Mouse (Mus musculus) testis, postnatal 14 days (tissue): ENCODE data around the gene Mical2.

Experiments
- DNase-seq: peaks from one replicate; pipeline ENCODE4 v3.0.0; 2021; ENCODE audit warnings: low spot score

Mical2 gene

DNA sequence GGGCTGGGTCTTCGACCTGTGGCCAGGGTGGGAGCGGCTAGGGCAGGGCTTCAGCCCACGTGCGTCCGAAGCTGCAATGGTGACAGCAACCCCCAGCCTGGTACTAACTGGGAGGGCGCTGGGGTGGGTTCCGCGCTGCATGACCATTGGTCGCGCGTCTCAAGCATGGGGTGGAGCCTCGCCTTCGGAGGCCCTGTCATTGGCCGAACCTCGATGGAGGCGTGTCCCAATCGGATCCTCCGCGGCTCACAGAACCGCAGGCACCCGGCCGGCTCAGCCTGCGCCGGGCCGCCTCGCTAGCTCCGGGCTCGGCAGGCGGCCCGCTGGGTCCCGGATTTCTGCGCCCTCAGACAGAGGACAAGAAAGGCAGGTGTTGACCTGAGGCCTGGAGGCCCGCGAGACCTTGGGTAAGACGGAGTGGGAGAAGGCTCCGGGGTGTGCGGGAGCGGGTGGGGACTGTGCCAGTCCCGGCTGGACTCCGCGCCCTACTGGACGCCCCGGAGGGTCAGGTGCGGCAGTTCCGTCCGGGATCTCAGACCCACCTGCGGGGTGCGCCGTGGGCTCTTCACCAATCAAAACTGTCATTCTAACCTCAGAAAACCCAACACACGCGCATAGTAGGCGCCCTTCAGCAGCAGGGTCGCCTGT lies at the start of gene Mical2:
TSS of gene Mical2 (plus strand) at position 242 of the 648 bp plus-strand sequence.
- peak; percentile 87 for DNase-seq

DNA sequence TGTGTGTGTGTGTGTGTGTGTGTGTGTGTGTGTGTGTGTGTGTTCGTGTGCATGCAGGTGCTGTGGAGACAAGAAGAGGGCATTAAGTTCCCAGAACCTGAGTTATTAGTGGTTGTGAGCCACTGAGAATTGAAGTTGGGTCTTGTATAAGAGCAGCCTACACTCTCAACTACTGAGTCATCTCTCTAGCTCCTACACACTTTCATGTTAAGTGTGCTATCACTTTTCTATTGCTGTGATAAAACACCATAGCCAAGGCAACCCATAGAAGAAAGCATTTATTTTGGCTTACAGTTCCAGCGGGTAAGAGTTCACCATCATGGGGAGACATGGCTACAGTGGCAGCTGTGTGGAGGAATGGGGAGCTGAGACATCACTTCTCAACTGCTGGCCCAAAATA lies 49.0 kb upstream of the Mical2 start:
- no peak for DNase-seq

DNA sequence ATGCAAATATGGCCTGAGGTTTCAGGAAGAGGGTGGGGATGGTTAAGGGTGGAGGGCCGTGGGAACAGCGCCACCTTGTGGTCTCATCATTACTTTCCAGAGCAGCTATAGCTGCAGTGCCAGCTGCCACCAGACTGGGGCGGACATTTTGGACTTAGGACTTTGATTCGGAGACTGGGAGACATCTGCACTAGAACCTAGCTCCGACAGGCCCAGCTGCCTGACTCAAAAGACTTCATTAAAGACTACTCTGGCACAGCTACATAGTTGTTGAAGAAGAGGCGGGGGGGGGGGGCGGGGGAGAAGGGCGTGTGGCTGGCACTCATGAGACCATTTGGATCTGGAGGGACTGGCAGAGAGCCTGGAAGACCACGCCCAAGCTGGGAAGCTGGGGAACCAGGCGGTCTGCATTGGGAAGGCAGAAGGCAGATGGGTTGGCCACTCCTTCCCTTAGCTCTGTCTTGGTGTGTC lies 45.4 kb upstream of the Mical2 start:
- peak; percentile 78 for DNase-seq

DNA sequence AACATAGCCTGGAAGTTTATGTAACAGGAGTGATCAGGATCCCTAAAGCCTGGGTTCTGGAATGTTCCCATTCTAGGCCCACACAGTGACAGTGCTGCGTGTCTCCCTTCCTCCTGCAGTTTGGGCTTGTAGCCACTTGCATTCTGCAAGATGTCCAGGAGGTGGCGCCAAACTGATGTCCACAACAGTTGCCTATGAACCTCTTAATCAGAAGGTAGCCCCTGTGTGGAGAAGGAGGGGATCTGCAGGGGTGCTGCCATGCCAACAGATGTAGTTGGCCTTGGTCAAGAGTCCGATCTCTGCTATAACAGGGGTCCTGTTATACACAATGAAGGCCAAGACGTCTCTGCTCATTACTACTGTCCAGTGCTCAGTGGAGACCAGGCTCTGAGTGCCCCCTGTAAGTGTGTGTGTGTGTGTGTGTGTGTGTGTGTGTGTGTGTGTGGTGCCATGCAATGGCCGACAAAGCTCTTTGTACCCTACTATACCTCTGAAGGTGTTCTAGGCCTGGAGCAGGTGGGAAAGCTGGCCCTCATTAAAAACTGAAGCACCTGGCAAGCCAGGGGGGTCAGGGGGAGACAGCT lies 42.3 kb upstream of the Mical2 start:
- DNase-seq, result peak; percentile 78

DNA sequence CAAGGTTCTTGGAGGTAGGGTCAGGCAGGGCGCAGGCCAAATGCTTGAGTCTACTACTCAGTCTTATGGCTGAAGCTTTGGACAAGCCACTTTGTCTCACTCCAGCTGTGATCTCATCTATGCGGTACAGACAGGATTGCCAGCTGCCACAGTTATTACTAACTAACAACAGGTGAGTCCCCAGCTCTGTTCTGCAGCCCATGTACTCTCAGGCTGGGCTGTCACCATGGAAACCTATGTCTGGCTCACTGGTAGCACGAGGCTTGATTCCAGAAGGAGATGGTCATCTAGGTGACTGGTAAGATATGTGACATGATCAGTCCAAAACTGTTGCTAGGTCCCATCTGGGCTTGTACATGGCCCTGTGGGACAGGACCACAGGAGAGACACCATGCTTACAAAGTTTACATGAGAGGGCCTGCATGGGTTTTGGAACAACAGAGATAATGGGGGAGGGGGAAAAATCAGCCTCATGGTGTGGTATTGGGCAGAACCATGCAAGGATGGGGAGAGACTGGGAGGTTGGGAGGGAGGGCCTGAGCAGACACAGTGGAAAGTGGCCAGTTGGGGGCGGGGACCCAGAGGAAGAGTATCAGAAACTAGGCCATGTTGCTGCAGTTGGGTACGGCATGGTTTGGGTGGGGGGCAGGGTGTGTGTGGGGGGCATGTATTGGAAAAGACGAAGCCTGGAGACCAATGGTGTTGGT lies 41.0 kb upstream of the Mical2 start:
- DNase-seq, result no peak

DNA sequence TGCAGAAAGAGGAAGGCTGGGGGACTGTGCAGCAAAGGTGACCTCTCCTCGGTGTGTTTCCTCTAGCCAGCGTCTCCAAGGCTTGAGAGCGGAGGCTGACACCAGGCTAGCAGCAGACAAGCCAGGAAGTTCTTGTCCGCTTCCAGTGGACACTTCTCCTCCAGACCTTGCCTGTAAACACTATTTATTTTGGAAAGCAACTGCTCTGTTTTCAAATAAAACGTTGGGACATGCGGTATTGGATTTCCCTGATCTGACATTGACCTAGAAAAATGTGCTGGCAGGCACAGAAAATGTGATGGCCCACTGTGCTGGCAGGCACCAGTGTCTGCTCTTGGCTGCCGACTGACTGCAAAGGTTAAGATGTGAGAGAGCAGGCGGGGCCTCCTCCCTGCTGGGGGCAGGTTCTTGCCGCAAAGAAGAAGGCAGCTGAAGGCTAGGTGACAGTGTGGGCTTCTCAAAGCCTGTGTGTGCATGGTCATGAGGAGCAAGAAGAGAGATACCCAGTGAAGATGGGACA lies 40.4 kb upstream of the Mical2 start:
- no peak for DNase-seq

DNA sequence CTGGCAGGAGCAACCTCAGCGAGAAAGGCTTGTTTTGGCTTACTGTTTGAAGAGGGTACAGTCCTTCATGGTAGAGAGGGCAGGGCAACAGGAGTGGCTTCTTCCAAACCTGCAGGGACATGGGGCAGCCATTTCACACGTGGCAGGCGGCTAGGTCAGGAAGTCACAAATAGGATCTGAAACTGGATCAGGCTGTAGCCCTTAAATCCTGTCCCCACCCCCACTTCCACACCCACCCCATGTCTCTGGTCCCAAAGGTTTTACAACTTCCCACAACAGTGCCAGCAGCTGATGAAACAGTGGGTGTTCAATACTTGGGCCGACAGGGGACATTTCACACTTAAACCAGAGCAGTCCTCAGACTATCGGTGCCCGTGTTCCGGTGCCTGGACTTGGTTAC lies 38.8 kb upstream of the Mical2 start:
- DNase-seq, result no peak

DNA sequence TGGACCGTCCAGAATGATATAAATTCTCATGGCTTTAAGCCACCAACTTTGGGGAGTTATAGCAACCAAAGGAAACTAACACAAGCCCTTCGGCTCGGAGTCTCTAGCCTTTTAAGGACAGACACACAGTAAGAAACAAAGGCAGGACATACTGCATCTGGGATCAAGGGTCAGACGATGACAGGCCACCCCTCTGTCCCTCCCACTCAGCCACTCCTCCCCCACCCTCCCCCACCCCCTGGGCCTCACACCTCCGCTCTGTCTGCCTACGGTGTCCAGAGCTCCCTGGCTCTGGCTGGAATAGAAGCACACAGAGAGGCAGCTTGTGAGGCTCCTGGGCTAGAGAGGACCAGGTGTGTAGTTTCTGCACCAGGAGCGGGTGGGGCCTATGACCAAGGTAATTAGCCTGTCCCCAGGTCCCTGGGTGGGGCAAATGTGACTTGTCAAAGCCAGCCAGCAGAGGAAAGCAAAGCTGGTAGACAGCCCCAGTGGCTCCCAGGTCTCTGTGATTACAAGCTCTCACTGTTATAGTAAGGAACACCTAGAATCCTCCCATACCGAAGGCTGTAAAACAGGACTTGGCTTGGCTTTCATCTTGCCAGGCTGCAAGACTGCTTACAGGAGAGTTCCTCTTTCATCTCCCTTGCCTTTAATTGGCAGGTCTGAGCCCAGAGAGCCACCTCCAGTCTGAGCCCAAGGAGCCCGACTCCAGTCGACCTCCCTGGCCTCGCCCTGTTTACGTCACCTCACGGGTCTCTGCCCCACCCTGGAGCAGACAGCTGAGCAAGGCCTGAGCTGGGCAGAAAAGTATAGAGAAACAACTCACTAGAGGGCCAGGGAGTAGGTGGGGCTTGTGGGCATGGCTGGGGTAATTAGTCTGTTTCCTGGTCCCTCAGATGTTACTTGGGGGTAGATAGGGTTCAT lies 37.9 kb upstream of the Mical2 start:
- no peak for DNase-seq

DNA sequence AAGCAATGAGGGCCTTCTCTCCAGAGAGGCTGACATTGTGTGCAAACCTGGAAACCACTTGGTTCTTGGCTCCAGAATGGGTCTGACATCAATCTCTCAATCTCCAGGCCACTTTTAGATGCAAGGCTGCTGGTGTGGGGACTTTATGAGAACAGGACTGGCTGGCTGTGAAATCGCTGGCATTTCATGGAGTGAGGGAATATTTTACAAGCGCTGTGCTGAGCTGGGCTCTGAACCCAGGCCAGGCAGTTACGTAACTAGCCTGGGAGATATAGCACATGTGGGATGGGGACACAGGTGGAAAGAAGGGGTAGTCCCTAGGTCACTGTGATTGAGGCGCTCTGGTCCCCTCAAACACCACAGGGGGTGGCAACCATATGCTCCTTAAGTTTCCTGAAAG lies 33.4 kb upstream of the Mical2 start:
- DNase-seq, result no peak

DNA sequence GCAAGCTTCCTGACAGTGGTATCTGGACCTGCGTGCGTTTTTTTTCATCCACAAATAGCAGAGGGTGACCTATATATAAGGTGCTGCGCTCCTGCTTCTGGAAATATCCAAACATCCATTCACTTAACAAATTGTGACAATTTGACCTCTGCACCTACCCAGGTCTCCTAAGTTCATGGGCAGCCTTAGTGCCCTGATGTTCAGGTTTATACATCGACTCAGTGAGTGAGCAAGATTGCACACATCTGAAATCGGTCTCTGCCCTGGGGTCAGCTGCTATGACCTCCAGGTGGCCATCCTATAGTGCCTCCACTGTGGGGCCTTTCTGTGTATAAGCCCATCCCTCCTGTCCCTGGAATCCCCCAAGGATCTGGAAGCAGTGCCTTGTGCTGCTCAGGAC lies 32.9 kb upstream of the Mical2 start:
- no peak for DNase-seq

DNA sequence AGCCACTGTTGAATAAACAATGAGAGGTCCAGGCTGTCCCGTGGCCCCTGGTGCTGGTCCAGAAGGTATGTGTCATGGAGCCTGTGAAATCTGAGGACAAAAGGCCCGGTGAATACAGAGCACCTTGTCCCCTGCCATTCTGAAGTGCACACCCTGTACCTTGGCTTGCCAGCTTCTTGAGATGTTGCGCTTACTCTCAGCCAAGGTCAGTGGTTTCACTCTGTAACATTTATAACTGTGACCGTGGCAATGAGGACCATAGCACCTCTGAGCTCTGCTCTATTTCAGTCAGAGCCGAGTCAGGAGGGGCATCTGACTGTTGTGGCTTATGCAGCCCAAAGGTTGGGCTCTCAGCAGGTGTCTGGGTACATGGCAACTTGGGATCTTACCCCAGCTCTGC lies 31.4 kb upstream of the Mical2 start:
- DNase-seq, result no peak

DNA sequence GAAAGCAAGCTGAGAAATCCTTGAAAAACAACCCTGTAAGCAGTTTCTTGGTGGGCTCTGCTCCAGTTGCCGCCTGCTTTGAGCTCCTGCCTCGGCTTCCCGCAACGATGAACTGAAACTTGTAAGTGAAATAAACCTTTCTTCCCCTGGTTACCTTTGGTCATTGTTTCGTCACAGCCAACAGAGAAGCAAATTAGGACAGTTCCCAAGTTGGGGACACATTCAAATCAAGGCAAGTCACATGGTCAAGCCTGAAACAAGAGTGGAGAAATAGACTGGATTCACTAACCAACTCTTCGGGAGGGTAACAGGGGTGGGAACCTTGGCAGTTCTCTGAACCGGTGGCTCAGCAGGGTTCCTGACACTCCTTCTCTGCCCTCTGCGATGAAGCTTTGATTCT lies 28.2 kb upstream of the Mical2 start:
- DNase-seq, result no peak

DNA sequence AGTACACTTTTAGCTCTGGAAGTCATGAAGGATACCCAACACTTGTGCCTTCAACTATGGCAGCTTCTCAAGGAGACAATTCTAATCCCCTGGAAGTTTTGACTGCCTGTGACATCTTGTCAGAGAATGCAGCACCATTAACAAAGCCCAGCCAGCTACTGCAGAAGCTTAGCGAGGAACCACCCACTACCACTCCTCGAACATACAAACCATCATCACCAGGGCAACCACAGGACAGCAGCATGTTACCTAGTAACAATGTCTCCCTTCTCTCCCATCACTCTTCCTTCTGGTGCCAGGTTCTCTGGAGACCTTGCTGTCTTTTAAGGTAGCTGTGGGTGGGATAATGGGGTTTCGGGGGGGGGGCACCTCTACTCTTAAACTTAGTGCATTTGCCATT lies 26.3 kb upstream of the Mical2 start:
- no peak for DNase-seq

DNA sequence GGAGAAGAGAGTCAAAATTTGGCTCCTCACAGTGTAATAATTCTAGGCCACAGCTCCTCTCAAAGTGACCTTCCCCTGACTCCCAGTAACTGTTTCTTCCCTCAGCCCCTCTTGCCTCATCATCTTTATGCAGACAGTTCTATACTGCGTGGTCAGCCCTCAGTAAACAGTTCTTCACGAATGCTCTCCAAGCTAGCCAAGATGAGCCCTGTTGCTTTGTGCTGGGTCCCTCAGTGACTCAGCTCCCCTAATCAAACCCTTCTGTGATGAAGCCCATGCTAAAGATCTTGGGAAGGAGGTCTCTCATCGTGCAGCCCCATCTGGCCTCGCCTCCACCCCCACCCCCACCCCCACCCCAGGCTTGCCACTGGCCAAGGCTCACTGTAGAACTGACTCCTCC lies 24.9 kb upstream of the Mical2 start:
- no peak for DNase-seq

DNA sequence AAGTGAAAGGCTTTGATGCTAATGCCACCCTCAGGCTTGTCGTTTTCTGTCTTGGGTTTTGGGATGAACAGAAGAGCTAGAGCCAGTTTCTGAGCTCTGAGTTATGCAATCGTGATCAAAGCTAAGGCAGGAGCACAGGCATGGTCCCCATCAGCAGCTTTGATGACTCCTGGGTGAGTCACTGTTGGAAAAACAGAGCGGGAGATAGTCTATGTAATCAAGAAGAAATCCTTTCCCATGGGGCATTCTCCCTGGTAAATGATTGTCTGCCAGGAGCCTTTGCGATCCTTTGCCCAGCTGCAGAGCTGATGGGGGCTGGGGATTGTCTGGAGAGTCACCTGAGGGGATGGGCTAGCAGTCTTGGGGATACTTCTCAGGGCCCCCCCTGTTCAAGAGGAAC lies 23.5 kb upstream of the Mical2 start:
- no peak for DNase-seq

DNA sequence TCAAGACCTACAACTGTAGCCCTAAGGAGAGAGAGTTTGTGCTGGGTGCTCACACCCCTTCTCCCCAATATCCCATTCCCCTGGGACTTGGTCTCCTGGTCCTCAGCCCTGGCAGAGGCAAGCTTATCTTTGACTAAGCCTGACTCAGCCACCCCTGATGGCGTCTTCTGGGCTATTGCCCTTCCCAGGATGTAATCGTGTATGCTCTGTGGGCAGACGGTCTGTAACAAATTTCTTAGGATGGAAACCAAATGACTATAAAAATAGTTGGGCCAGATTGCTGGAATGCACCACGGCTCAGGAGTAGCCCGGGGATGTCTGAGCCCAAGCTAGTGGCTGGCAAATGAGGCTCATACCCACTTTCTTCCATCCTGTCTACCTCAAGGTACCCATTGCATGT lies 22.8 kb upstream of the Mical2 start:
- no peak for DNase-seq

DNA sequence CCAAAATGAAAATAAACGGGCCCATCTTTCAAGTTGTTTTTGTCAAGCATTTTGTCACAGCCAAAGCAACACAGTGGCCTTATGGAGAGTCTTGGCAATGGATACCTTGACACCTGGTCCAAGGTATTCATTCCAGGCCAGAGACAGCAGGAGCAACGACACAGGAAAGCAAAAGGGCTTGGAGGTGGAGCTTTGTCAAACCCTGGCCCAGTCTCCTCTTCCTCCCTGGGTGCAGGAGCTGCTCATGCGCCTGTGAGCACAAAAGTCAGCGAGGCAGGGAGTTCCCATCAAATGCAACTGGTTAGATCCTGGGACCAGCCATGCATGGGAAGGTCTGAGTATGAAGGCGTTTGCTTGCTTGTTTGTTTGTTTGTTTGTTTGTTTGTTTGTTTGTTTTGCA lies 21.7 kb upstream of the Mical2 start:
- no peak for DNase-seq

DNA sequence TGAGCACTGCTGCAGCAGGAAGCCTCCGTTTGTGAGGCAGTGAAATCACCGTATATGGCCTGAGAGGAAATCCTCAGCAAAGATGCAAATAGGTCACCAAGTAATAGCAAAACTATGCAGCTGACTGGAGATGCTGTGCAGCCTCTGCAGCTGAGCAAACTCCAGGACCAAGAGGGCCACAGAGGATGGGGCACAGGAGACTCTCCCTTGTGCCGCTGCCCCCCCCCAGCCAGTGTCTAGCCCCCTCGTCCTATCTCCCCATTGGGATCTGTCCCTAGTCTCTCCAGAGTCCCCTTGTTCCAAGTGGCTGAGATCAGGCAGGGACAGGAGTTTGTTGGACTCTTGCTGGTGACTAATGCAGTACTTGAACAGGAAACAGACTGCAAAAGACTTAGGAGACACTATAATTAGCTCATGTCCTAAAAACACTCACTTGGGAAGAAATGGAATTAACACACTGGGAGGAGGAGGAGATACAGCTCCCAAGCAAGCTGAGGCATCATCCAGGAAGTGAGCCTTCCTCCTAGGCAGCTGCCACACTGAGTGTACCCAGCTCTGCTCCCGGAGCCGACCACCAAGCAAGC lies 21.2 kb upstream of the Mical2 start:
- DNase-seq, result no peak

DNA sequence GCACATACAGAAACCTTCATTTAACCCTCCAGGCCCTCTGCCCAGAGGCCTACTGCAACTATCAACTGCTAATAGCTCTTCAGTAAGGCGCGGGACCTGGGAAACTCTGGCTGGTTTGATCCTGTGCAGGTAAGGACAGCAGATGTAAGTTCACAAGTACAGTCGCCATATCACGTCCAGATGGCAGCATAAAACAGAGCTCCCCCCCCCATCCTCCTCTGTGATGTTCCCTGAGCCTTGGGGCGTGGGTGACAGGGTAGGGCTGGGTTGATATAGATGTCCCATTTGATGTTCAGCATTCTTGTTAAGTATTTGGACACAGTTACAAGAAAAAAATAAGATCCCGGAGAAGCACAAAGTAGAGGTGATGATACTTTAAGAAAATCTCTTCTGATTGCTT lies 20.1 kb upstream of the Mical2 start:
- no peak for DNase-seq

DNA sequence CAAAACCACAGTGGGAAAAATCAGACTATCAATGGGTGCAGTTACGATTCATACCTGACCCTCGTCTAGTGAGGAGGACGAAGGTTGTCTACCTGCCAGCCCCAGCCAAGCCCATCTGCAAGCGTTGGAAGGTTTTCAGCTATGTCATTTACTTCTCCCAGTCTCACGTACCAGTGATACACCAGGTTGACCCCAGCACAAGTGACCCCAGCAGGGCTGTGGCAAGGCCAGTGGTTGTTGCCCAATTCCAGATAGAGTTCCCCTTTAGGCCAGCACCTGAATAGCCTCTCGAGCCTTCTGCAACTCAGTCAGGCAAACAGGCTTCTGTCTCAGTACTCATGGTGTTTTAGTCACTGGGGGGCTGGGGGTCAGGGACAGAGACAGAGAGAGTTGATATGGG lies 17.9 kb upstream of the Mical2 start:
- DNase-seq, result no peak

DNA sequence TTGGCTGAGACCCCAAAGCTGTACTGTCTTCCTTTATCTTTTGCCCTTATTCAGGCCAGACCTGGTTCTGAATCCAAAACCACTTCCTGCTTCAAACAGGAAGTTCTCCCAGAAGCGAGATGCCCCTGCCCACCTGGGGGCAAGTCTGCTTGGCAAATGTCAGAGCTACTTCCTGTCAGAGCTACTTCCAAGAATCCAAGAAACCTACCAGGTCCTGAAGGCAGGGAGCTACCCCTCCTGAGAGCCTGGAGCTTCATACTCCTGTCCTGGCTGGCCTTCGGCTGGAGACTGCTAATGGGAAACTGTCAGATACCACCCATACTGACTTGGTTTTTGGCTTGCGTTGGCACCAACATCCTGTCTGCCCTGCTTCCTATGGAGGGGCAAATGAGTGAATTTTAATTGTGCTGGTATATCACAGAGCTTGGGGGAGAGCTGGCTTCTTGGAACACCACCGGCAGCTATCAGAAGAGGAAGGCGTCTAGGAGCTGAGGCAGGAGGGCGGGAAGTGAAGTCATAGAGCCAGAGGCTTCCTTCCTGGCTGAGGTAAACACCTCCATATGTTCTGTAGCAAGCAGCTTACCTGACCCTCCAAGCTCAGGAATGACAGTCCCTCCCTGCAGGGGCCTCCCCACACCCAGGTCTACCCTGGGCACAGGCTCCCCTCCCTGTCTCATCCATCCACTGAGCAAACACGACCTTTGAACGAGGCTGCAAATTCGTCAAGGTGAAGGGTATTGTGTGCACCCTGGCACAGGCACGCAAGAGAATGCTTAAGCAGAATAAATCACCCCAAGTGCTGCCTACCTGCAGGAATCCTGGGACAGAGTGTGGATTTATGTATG lies 17.1 kb upstream of the Mical2 start:
- no peak for DNase-seq
